Mouse (Mus musculus) adrenal gland, adult 8-10 months (tissue): ENCODE measurements at regions not wholly inside any gene's neighbourhood (a gene's known extent, or its start where the extent isn't known, plus 50 kb on each side); places are given as distances from the start of the nearest gene placed in this dataset.
A peak's percentile ranks its signal among the peaks of the same experiment; 100 is the strongest.

Experiments
- DNase-seq: peaks from one replicate; pipeline ENCODE4 v3.0.0; 2022

DNA sequence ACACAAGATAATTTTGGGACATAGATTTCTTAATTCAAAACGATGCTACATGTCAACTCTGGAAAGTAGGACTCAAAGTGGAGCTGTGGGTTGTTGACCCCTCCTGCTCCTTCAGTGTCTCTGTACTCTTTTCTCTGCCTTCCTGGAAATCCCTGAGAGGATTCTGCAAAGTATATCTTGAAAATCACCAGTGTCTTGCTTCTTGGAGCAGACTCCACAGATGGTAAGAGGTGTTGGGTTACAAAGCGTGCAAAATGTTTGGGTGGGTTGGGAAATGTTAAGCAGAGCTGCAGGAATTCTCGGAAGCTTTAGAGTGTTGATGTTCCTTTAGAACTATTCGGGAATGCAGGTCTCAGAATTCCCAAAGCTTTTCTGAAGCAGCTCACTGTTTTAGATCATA, 61.5 kb upstream of the Abcb5 start:
- DNase-seq, result no peak

GRCm38 (mm10) chr12:119026311-119026710, 60.1 kb upstream of the Abcb5 start:
- DNase-seq, result peak; percentile 25

GRCm38 (mm10) chr12:119024063-119024462, 57.8 kb upstream of the Abcb5 start:
- DNase-seq, result no peak
